Mouse (Mus musculus) naive thymus-derived CD4-positive, alpha-beta T cell, adult 2 months (primary cell): ENCODE measurements at regions not wholly inside any gene's neighbourhood (a gene's known extent, or its start where the extent isn't known, plus 50 kb on each side); places are given as distances from the start of the nearest gene placed in this dataset.

ENCODE experiments used
- DNase-seq: peaks from one replicate; pipeline ENCODE4 v3.0.0-alpha.2; 2011; ENCODE audit warnings: low read depth

- no peak for DNase-seq
Measured at GRCm38 (mm10) chr15:24969391-24969812, 444.2 kb downstream of the Basp1 start.

GRCm38 (mm10) chr15:24968636-24969317, 444.8 kb downstream of the Basp1 start:
- DNase-seq, result no peak

- no peak for DNase-seq
Measured at GRCm38 (mm10) chr15:24929742-24930141, 483.8 kb downstream of the Basp1 start.

- no peak for DNase-seq
Measured at GRCm38 (mm10) chr15:24911866-24912265, 501.7 kb downstream of the Basp1 start.

GRCm38 (mm10) chr15:24911466-24911865, 502.1 kb downstream of the Basp1 start:
- no peak for DNase-seq

GRCm38 (mm10) chr15:24906957-24907356, 506.6 kb downstream of the Basp1 start:
- DNase-seq, result no peak

- DNase-seq, result no peak
Measured at GRCm38 (mm10) chr15:24878846-24879245, 534.7 kb downstream of the Basp1 start.

GRCm38 (mm10) chr15:24877711-24878598, 535.6 kb downstream of the Basp1 start:
- no peak for DNase-seq

- DNase-seq, result no peak
Measured at GRCm38 (mm10) chr15:24876157-24876731, 537.3 kb downstream of the Basp1 start.

GRCm38 (mm10) chr15:24840271-24840670, 573.3 kb downstream of the Basp1 start:
- DNase-seq, result no peak

GRCm38 (mm10) chr15:24838390-24838789, 575.2 kb downstream of the Basp1 start:
- no peak for DNase-seq

GRCm38 (mm10) chr15:24827881-24828280, 585.7 kb downstream of the Basp1 start:
- no peak for DNase-seq

GRCm38 (mm10) chr15:24827259-24827658, 586.3 kb downstream of the Basp1 start:
- no peak for DNase-seq

- DNase-seq, result no peak
Measured at GRCm38 (mm10) chr15:24796836-24797235, 616.7 kb downstream of the Basp1 start.

- DNase-seq, result no peak
Measured at GRCm38 (mm10) chr15:24793381-24793780, 620.2 kb downstream of the Basp1 start.

- DNase-seq, result no peak
Measured at GRCm38 (mm10) chr15:24786336-24786735, 627.2 kb downstream of the Basp1 start.

GRCm38 (mm10) chr15:24778234-24778633, 635.3 kb downstream of the Basp1 start:
- DNase-seq, result no peak

- no peak for DNase-seq
Measured at GRCm38 (mm10) chr15:24751480-24752157, 661.9 kb downstream of the Basp1 start.

- no peak for DNase-seq
Measured at GRCm38 (mm10) chr15:24743240-24743639, 670.3 kb downstream of the Basp1 start.

- no peak for DNase-seq
Measured at GRCm38 (mm10) chr15:24725170-24725569, 688.4 kb downstream of the Basp1 start.

GRCm38 (mm10) chr15:24724664-24725063, 688.9 kb downstream of the Basp1 start:
- no peak for DNase-seq

- no peak for DNase-seq
Measured at GRCm38 (mm10) chr15:24720346-24720745, 693.2 kb downstream of the Basp1 start.
